In genomic region chr2:103703336-103703735, GRCm38 (mm10) we compare ENCODE assay signal across 13 mouse cellular contexts. TPM values are rescaled to one million over a fixed set of nuclear protein-coding genes. Genes with fewer than 3 reads are reported as not detected.
DNase-seq lines count a peak whose midpoint lies in the region; ATAC-seq and TF ChIP-seq lines count a peak whose summit lies in the region.
"Had no signal": no experiment of that assay in that cellular context is flagged by ENCODE, and none has a peak within 500 bp of the region (broad histone marks: within the 10 kb centered on the region; RNA-seq: fewer than 3 reads in every experiment).

No protein-coding gene starts in this region.

- no peak overlapping the region for H3K4me3 ChIP-seq in limb, embryonic 15.5 days
- H3K4me3 ChIP-seq in thymus, adult 2 months (ENCODE audit: control insufficient read depth, insufficient read depth, low read length) = no peak overlapping the region
- no peak overlapping the region for H3K4me3 ChIP-seq in forebrain, embryonic 14.5 days (ENCODE audit: low read depth, low read length)
- H3K4me3 ChIP-seq: forebrain, embryonic 13.5 days; midbrain, embryonic 12.5 days had no signal

- H3K4me2 ChIP-seq in limb, embryonic 15.5 days = no peak overlapping the region
- no peak overlapping the region for H3K4me2 ChIP-seq in forebrain, embryonic 14.5 days (ENCODE audit: low read length)
- H3K4me2 ChIP-seq: forebrain, embryonic 13.5 days; midbrain, embryonic 12.5 days had no signal

- H3K36me3 ChIP-seq in limb, embryonic 15.5 days = peaks cover 38% of the 10 kb centered on the region
- H3K36me3 ChIP-seq in thymus, adult 2 months (ENCODE audit: control insufficient read depth, insufficient read depth, low read length) = peaks cover 49% of the 10 kb centered on the region
- no peaks in the 10 kb centered on the region for H3K36me3 ChIP-seq in forebrain, embryonic 14.5 days (ENCODE audit: control insufficient read depth, insufficient read depth, low read length)

- 0 out of 2 replicates have a peak overlapping the region, but pooled peaks have one; percentile 22 for H3K27ac ChIP-seq in limb, embryonic 15.5 days
- peak overlapping the region; percentile 68 for H3K27ac ChIP-seq in thymus, adult 2 months (ENCODE audit: control insufficient read depth, insufficient read depth, low read length)
- no peak overlapping the region for H3K27ac ChIP-seq in forebrain, embryonic 14.5 days (ENCODE audit: low read depth, low read length)
- H3K27ac ChIP-seq: forebrain, embryonic 13.5 days; midbrain, embryonic 12.5 days had no signal

- H3K4me1 ChIP-seq in limb, embryonic 15.5 days = peaks cover 36% of the 10 kb centered on the region
- H3K4me1 ChIP-seq in thymus, adult 2 months (replicated peaks; ENCODE audit: control insufficient read depth, insufficient read depth, low read length) = peaks cover 24% of the 10 kb centered on the region
- H3K4me1 ChIP-seq in forebrain, embryonic 14.5 days (ENCODE audit: control insufficient read depth, insufficient read depth, low read length) = peaks cover 7% of the 10 kb centered on the region; the same call in 1 of the 2 replicates

- TF ChIP-seq CTCF in thymus, adult 2 months (IDR thresholded peaks at IDR 0.05; ENCODE audit: borderline replicate concordance, control insufficient read depth, extremely low read depth, insufficient read depth, low read length, poor library complexity) = no peak

- peaks cover 6% of the 10 kb centered on the region; the same call in 1 of the 2 replicates for H3K27me3 ChIP-seq in limb, embryonic 15.5 days
- no peaks in the 10 kb centered on the region for H3K27me3 ChIP-seq in thymus, adult 2 months (ENCODE audit: control insufficient read depth, insufficient read depth, low read length)
- no peaks in the 10 kb centered on the region for H3K27me3 ChIP-seq in forebrain, embryonic 14.5 days (replicated peaks; ENCODE audit: control insufficient read depth, insufficient read depth, low read length)
- H3K27me3 ChIP-seq: forebrain, embryonic 13.5 days; midbrain, embryonic 12.5 days had no signal

- peak; percentile 47 for DNase-seq in CD4-positive helper T cell, adult 2 months (ENCODE audit: low read depth, low spot score)
- DNase-seq in CD4-positive, CD25-positive, alpha-beta regulatory T cell, adult 2 months (ENCODE audit: low read depth, low spot score) = peak; percentile 47
- peak; percentile 38 for DNase-seq in thymus, adult 2 months
- DNase-seq in forebrain, embryonic 14.5 days (ENCODE audit: low spot score) = no peak
- DNase-seq in adrenal gland, postnatal 25 days = no peak
- DNase-seq in kidney, adult 9 months = no peak
- DNase-seq: cerebellum, postnatal 25 days; heart, adult 11 months; kidney, adult 8-10 months; liver, postnatal 0 days had no signal

- WGBS in limb, embryonic 15.5 days = 65% methylated on average over 10 of the region's 10 CpGs
- 22% methylated on average over 10 of the region's 10 CpGs for WGBS in thymus, adult 2 months
- 84% methylated on average over 10 of the region's 10 CpGs for WGBS in forebrain, embryonic 14.5 days

- H3K9ac ChIP-seq in limb, embryonic 15.5 days = no peak overlapping the region
- H3K9ac ChIP-seq in forebrain, embryonic 14.5 days (ENCODE audit: low read length) = no peak overlapping the region
- H3K9ac ChIP-seq: forebrain, embryonic 13.5 days; liver, postnatal 0 days; midbrain, embryonic 12.5 days had no signal

- no peak for TF ChIP-seq POLR2A in thymus, adult 2 months (IDR thresholded peaks at IDR 0.05; ENCODE audit: control insufficient read depth, extremely low read depth, insufficient read depth, low read length, poor library complexity)

- ATAC-seq in limb, embryonic 15.5 days (ENCODE audit: insufficient number of reproducible peaks, low FRiP score, low TSS enrichment, low read depth) = no peak
- ATAC-seq in forebrain, embryonic 14.5 days = no peak
- ATAC-seq: forebrain, embryonic 13.5 days; liver, postnatal 0 days had no signal

- no peaks in the 10 kb centered on the region for H3K9me3 ChIP-seq in limb, embryonic 15.5 days
- H3K9me3 ChIP-seq in forebrain, embryonic 14.5 days (replicated peaks; ENCODE audit: control insufficient read depth, low read length) = no peaks in the 10 kb centered on the region
- H3K9me3 ChIP-seq: forebrain, embryonic 13.5 days; midbrain, embryonic 12.5 days had no signal

RNA-seq across cellular contexts. Expression of gene Nat10, which starts 57.7 kb away (rescaled TPM):
- polyA plus RNA-seq in limb, embryonic 15.5 days (2015; fragmentation: Nextera tagmentation; extraction: Ambion mirVana) = 23.9 and 25.2 TPM in 2 replicates
- 70.1 and 80.2 TPM in 2 replicates for polyA plus RNA-seq in thymus, adult 2 months (2012; rRNA removed)
- 14.0 and 17.9 TPM in 2 replicates for polyA plus RNA-seq in forebrain, embryonic 14.5 days (2014; fragmentation: Nextera tagmentation; extraction: Ambion mirVana)
- 46.9 and 59.8 TPM in 2 replicates for total RNA-seq in adrenal gland, postnatal 25 days (2021)

Comparison
In these comparisons a context has a peak if more than half of its experiments do, and no peak if none do; other contexts are left out.
1. DNase-seq: peak in CD4-positive helper T cell, adult 2 months (single experiment), CD4-positive, CD25-positive, alpha-beta regulatory T cell, adult 2 months (single experiment) and thymus, adult 2 months (single experiment); none in forebrain, embryonic 14.5 days (single experiment), adrenal gland, postnatal 25 days (single experiment) and kidney, adult 9 months (single experiment).